Mouse (Mus musculus): ENCODE data around the gene Ipo13.

DNA sequence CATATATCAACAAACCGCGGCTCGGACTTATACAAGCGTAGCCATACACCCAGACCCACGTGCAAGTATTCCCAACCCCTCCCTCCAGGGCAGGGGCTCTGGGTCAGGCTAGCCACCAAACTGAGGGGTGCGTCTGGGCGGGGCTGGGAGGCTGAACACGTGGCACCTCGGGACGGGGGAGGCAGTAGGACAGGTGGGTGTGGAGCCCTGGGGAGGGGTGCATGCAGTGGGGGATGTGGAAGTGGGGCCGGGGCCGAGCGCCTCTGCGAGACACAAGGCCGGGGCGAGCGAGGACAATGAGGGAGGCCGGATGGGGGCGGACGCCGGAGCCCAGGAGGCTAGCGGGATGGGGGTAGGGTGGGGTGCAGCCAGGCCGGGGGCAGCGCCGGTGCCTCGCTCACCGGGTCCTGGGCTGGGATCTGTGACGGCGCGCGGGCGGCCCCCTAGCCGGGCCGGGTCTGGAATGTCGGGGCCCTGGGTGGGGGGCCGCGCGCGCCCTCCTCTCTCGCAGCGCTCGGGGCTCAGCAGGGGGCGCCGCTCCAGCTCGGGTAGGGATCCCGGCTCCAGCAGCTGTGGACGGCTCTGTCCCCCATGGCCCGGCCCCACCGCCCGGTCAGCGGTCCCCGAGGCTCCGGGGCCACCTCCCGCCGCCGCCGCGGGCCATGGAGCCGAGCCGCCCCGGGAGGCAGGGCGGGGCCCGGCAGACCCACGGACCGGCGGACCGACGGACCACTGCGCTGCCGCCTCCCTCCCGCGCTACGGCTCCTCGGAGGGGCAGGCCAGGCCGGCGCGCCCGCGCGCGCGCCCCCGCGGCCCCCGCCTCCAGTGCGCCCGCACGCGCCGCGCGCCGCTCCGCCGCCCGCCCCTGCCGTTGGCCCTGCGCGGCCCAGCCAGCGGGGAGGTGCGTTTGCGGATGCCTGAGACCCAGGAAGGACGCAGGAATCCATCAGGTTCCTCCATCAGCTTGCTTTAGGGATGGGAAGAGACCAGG, 31.8 kb downstream of the Ipo13 start, which contains the start of gene B4galt2:
- no peak for TF ChIP-seq CTCF (IDR thresholded peaks at IDR 0.05; ENCODE audit: extremely low read depth, insufficient read depth, insufficient read length, insufficient replicate concordance)
- TF ChIP-seq POLR2A (IDR thresholded peaks at IDR 0.05; ENCODE audit: low read depth, low read length): no peak

All from spleen, adult 2 months (tissue).